Comparison of ENCODE assay signal across 8 mouse cellular contexts in genomic region chr13:45442451-45442850, GRCm38 (mm10). TPM values are rescaled to one million over a fixed set of nuclear protein-coding genes. Genes with fewer than 3 reads are reported as not detected.
DNase-seq lines count a peak whose midpoint lies in the region; ATAC-seq lines count a peak whose summit lies in the region.

No protein-coding gene starts in this region.

- ATAC-seq in midbrain, embryonic 14.5 days (ENCODE audit: low FRiP score, low TSS enrichment) = no peak
- ATAC-seq in midbrain, embryonic 16.5 days = no peak
- no peak for ATAC-seq in embryonic facial prominence, embryonic 15.5 days (ENCODE audit: insufficient number of reproducible peaks, low FRiP score, low TSS enrichment, low read depth)
- 0 out of 2 replicates have a peak, but pooled peaks have one; percentile 65 for ATAC-seq in lung, embryonic 15.5 days (ENCODE audit: borderline replicate concordance, extremely low read depth, low FRiP score, low TSS enrichment)

- H3K4me1 ChIP-seq in midbrain, embryonic 14.5 days (ENCODE audit: control insufficient read depth, insufficient read depth, low read length) = no peaks in the 10 kb centered on the region
- no peaks in the 10 kb centered on the region for H3K4me1 ChIP-seq in midbrain, embryonic 16.5 days (ENCODE audit: control insufficient read depth, insufficient read depth, low read length)
- peaks cover 25% of the 10 kb centered on the region for H3K4me1 ChIP-seq in embryonic facial prominence, embryonic 15.5 days
- peaks cover 10% of the 10 kb centered on the region for H3K4me1 ChIP-seq in lung, embryonic 15.5 days

- 29% methylated on average over 4 of the region's 4 CpGs for WGBS in midbrain, embryonic 14.5 days
- WGBS in midbrain, embryonic 16.5 days = 26% methylated on average over 4 of the region's 4 CpGs
- WGBS in embryonic facial prominence, embryonic 15.5 days = 4% methylated on average over 4 of the region's 4 CpGs
- WGBS in lung, embryonic 15.5 days = 16% methylated on average over 4 of the region's 4 CpGs

- no peaks in the 10 kb centered on the region for H3K27me3 ChIP-seq in midbrain, embryonic 14.5 days (ENCODE audit: control insufficient read depth, insufficient read depth, low read length)
- no peaks in the 10 kb centered on the region for H3K27me3 ChIP-seq in midbrain, embryonic 16.5 days (ENCODE audit: control insufficient read depth, insufficient read depth, low read depth, low read length)
- no peaks in the 10 kb centered on the region for H3K27me3 ChIP-seq in embryonic facial prominence, embryonic 15.5 days
- H3K27me3 ChIP-seq in lung, embryonic 15.5 days = no peaks in the 10 kb centered on the region

- H3K4me2 ChIP-seq in midbrain, embryonic 14.5 days (ENCODE audit: low read length) = no peak overlapping the region
- H3K4me2 ChIP-seq in midbrain, embryonic 16.5 days (ENCODE audit: low read length) = no peak overlapping the region
- H3K4me2 ChIP-seq in embryonic facial prominence, embryonic 15.5 days (replicated peaks) = 0 out of 2 replicates have a peak overlapping the region, but pooled peaks have one; percentile 8
- no peak overlapping the region for H3K4me2 ChIP-seq in lung, embryonic 15.5 days

- no peaks in the 10 kb centered on the region for H3K36me3 ChIP-seq in midbrain, embryonic 14.5 days (ENCODE audit: control insufficient read depth, insufficient read depth, low read length)
- no peaks in the 10 kb centered on the region for H3K36me3 ChIP-seq in midbrain, embryonic 16.5 days (ENCODE audit: control insufficient read depth, insufficient read depth, low read length)
- H3K36me3 ChIP-seq in embryonic facial prominence, embryonic 15.5 days = no peaks in the 10 kb centered on the region
- H3K36me3 ChIP-seq in lung, embryonic 15.5 days = no peaks in the 10 kb centered on the region

- peak; percentile 24 for DNase-seq in adrenal gland, adult 2 months
- no peak for DNase-seq in adrenal gland, adult 8-10 months
- peak; percentile 78 for DNase-seq in midbrain, embryonic 14.5 days
- DNase-seq in thymus, postnatal 25 days = peak; percentile 6
- DNase-seq in cerebellum, adult 9-10 months = no peak

- H3K9me3 ChIP-seq in midbrain, embryonic 14.5 days (ENCODE audit: control insufficient read depth, low read length) = no peaks in the 10 kb centered on the region
- H3K9me3 ChIP-seq in midbrain, embryonic 16.5 days (replicated peaks; ENCODE audit: control insufficient read depth, low read length, poor library complexity, severe bottlenecking) = no peaks in the 10 kb centered on the region
- no peaks in the 10 kb centered on the region for H3K9me3 ChIP-seq in embryonic facial prominence, embryonic 15.5 days (replicated peaks)
- no peaks in the 10 kb centered on the region for H3K9me3 ChIP-seq in lung, embryonic 15.5 days

- H3K27ac ChIP-seq in midbrain, embryonic 14.5 days (replicated peaks; ENCODE audit: low read depth, low read length) = no peak overlapping the region
- no peak overlapping the region for H3K27ac ChIP-seq in midbrain, embryonic 16.5 days (ENCODE audit: low read length)
- H3K27ac ChIP-seq in embryonic facial prominence, embryonic 15.5 days (replicated peaks) = no peak overlapping the region
- H3K27ac ChIP-seq in lung, embryonic 15.5 days = no peak overlapping the region; the same call in 1 of the 2 replicates

- H3K9ac ChIP-seq in midbrain, embryonic 14.5 days (replicated peaks; ENCODE audit: low read length) = no peak overlapping the region
- H3K9ac ChIP-seq in midbrain, embryonic 16.5 days (ENCODE audit: low read depth, low read length) = no peak overlapping the region
- no peak overlapping the region for H3K9ac ChIP-seq in embryonic facial prominence, embryonic 15.5 days
- H3K9ac ChIP-seq in lung, embryonic 15.5 days = no peak overlapping the region

- no peak overlapping the region for H3K4me3 ChIP-seq in midbrain, embryonic 14.5 days (replicated peaks; ENCODE audit: low read depth, low read length)
- H3K4me3 ChIP-seq in midbrain, embryonic 16.5 days (ENCODE audit: low read depth, low read length) = no peak overlapping the region
- no peak overlapping the region for H3K4me3 ChIP-seq in embryonic facial prominence, embryonic 15.5 days (replicated peaks)
- no peak overlapping the region for H3K4me3 ChIP-seq in lung, embryonic 15.5 days

RNA-seq across cellular contexts. Expression of gene Mylip, which starts 52.9 kb away (rescaled TPM):
- total RNA-seq in adrenal gland, adult 2 months (2021) = 10 to 100 TPM in 1 of 2 experiments, 1 to 10 TPM in 1; 6.6 to 13.6 TPM
- 6.4 and 9.9 TPM in 2 replicates for polyA plus RNA-seq in adrenal gland, adult 2 months (2012; rRNA removed)
- total RNA-seq in adrenal gland, adult 8-10 months (2022) = 10 to 100 TPM in 3 of 4 experiments, 1 to 10 TPM in 1; 8.3 to 13.3 (median 12.2) TPM
- 3.0 and 4.1 TPM in 2 replicates for polyA plus RNA-seq in midbrain, embryonic 14.5 days (2014; fragmentation: Nextera tagmentation; extraction: Ambion mirVana)
- polyA plus RNA-seq in midbrain, embryonic 16.5 days (2015; fragmentation: Nextera tagmentation; extraction: Ambion mirVana) = 5.6 and 6.6 TPM in 2 replicates
- polyA plus RNA-seq in embryonic facial prominence, embryonic 15.5 days (2015; fragmentation: Nextera tagmentation; extraction: Ambion mirVana) = 35.2 and 36.1 TPM in 2 replicates
- 7.1 and 8.0 TPM in 2 replicates for polyA plus RNA-seq in lung, embryonic 15.5 days (2015; fragmentation: Nextera tagmentation; extraction: Ambion mirVana)

Comparison
In these comparisons a context has a peak if more than half of its experiments do, and no peak if none do; other contexts are left out.
1. DNase-seq: peak in adrenal gland, adult 2 months (single experiment), midbrain, embryonic 14.5 days (single experiment) and thymus, postnatal 25 days (single experiment); none in adrenal gland, adult 8-10 months (single experiment) and cerebellum, adult 9-10 months (single experiment).